Mouse (Mus musculus) heart, postnatal 14 days (tissue): ENCODE data around the gene Bbox1. TPM values are rescaled to one million over a fixed set of nuclear protein-coding genes. Genes with fewer than 3 reads are reported as not detected.

Experiments
- DNase-seq, 2 experiments: peaks; one replicate each; pipeline ENCODE4 v3.0.0; 2021 to 2022
- intact Hi-C: fragments of 180-260 bp; cut with DNase I; formaldehyde crosslinking; loops from one replicate; pipeline ENCODE4 v1.15.1; 2025
- long read RNA-seq, 2 experiments: library from polyadenylated mRNA; stranded (forward); transcript quantifications; one replicate each; pipeline ENCODE4 v2.0.0; 2021
- total RNA-seq, 2 experiments: library from RNA; stranded (reverse); gene quantifications; 2 replicates each; pipeline ENCODE4 v1.2.3; 2021

Gene Bbox1
- under 1 TPM; 0.07 to 0.29 TPM for total RNA-seq
- long read RNA-seq, experiment 1 = 0 reads
- long read RNA-seq, experiment 2 = 0 reads

DNA sequence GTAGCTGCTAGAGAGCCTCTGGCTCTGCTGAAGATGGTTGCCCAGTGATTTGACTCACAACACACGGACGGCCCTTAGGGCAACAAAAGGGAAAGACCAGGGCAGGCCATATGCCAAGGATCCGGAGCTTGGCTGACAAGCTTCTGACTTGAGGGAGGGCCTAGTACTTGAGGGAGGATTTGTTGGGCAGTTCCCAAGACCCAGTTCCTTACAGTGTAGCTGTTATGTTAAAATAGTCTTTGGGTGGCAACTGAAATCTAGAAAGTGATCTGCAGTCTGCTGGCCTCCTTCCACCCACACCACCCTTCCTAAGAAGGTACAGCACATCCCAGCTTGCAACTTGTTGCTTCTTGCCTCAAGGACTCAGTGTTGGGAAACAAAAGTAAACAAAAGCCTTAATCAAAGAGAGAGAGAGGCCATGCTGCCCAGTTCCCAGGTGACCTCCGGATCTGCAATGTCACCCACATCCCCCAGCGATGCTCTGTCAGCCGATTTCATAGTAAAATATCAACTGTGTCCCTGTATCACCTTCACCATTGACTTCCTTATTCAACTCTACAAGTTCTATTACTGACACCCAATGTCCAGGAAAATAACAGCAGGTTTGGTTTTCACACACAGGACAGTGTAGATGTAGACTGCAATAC is at the start of gene Bbox1:
Gene Bbox1 (minus strand): TSS at position 52 of the 647 bp plus-strand sequence.
- intact Hi-C loops = no loop called here
- peak; percentile 14 to 24 for DNase-seq

DNA sequence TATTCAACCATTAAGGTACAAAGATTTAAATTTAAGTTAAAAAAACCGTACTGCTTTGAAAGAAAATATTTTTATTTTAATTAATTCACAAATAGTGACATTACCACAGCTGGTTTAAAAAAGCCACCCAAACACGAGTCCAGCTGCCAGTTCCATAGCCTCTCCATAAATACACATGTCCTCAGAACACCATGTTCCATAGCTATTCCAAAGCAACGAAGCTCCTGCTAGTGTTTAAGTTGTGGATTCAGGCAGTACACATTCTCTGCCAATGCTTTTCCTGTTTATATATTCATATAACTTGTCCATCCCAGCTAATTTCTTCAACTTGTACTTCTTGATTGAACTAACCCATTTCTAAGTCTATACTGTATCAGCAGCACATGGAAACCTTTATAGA is 49.5 kb upstream of the Bbox1 start:
- DNase-seq = no peak
- intact Hi-C loops = loop anchor here (5.0 kb wide), 1 partner anchor 132 kb away; no protein-coding TSS in a partner anchor

DNA sequence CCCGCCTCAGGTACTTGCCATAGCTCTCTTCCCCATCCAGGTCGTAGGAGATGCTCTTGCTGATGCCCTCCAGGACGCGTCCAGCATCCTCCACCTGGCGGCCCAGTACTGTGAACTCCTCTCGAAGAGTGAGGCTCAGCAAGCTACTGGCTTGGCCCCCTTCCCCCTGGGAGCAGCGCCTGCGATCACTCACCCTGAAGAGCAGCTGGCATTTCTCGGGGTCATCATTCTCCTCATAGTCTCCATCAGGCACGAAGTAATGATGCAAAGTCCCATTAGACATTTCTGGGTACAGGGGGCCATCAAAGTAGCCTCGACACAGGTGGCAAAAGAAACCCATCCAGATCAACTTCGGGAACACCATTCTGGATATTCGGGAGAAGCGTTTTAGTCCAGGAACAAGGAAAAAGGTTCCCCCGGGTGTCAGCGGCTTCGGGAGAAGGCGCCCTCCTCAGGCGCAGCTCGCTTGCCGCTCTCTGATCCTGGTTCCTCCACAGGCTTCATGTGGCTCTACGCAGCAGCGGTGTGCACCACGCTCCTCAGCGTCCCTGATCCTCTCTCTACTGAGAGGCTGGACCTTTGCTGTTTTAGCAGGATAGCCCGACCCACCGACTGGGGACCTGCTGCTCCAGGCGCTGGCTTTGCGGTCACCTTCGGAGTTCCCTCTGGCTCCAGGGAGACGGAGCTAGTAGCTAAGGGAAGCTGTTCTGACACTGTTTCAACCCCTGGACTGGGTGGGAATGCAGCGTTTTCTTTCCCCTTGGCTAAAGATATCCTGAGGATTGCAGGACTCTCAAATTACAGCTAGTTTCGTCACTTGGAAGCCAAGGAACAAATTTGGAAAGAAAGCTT is 48.3 kb upstream of the Bbox1 start, which contains the start of gene Fibin:
Gene Fibin (minus strand): TSS at position 752 of the 852 bp plus-strand sequence.
- intact Hi-C loops = loop anchor here (5.0 kb wide), 1 partner anchor 130 kb away; no protein-coding TSS in a partner anchor
- peak; percentile 50 to 56 for DNase-seq

DNA sequence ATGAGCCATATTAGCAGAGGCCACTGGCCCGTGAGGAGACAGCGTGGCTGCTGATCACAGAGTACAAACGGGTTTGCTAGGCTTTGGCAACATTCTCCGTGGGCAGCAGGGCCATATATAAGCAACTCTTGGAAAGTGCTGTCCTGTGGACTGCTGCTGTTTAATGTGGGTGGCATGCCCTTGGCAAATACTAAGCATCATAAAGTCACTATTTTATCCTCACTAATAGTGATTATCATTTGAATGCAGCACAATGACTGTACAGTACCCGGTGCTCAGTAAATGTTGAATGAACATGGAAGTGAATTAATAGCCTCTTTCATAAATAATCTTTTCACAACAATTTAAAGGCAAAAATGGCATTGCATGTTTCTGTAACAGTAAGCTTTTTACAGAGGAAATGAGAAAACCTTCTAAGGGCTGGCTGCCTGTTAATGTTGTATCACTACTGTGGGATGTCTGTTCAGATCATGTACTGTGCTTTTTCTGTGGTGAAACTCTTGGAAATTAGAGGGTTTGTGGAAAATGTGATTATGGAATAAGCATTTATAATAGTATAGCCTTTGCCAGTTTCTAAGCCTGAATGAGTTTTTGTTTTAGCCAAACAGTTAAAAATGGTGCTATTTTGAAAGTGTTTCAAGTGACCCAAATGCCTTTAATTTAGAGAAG is 39.1 kb upstream of the Bbox1 start:
- no peak for DNase-seq
- intact Hi-C loops = no loop called here

DNA sequence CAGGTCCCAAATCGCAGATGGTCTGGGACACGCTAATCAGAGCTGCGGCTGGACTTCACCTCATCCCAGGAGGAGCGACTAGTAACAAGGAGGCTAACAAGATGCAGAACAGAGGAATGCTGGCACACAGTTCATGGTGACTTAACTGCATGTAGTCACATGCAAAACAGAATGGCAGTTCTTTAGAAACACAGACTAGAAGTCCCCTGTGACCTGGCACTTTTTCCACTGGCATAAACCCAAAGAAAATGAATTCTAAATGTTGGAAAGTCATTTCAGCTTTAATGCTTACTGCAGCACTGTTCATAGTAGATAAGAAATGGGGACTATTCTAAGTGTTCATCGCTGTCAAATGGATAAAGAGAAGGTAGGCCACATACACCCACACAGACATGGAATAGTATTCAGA is 37.5 kb upstream of the Bbox1 start:
- DNase-seq = no peak
- intact Hi-C loops = no loop called here

DNA sequence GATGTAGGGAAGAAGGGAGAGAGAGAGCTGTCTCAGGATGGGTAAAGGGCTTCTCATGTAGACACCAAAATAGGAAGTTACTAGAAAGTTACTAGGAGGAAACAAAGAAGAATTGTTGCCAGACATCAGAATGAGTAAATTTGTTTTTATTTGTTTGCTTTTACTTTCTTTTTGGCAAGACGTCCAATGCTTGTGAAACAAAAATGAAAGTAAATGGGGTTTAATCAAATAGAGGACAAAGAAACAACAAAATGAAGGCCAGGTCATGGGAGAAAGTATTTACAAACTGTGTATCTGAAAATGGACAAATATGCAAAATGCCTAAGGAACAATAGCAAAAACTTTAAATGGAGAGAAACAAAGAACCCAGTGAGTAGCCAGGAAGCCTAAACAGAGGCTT is 37.0 kb upstream of the Bbox1 start:
- intact Hi-C loops = no loop called here
- DNase-seq = no peak

DNA sequence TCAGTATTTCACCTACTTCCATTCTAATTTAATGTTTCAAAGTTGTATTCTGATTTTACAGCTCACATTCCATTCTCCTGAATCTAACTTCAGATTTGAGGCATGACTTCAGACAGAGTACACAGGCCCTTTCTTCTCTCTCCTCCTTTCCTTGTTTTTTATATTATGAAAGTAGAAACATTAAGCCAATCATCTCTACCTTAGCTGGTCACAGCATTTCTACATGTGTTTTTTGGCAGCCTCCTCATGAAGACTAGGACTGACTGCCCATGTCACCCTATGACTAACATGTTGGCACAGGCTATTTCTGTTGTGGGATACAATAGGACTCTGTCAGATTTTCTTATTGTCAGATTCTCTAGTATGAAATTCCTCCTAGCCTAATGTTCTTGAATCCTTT is 14.6 kb upstream of the Bbox1 start:
- intact Hi-C loops = no loop called here
- no peak for DNase-seq

DNA sequence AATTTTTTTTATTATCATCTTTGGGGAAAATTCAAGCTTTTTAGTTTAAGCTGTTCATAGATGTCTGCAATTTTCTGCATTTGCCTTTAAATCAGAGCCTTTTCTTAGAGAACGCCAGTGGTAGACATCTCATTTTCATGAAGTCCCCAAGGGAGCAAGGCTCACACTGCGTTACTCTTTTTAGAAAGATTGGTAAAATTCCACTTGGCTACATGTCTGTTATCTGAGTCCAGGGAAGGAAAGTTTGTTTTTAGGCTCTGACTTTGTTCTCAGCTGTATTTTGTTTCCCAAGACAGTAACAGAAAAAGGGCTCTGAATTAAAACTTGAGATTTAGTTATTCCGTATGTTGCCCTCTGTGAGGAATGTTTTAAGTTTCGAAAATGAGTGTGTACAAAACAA is 5.6 kb upstream of the Bbox1 start:
- intact Hi-C loops = no loop called here
- DNase-seq = peak in 1 of 2 experiments; percentile 10

DNA sequence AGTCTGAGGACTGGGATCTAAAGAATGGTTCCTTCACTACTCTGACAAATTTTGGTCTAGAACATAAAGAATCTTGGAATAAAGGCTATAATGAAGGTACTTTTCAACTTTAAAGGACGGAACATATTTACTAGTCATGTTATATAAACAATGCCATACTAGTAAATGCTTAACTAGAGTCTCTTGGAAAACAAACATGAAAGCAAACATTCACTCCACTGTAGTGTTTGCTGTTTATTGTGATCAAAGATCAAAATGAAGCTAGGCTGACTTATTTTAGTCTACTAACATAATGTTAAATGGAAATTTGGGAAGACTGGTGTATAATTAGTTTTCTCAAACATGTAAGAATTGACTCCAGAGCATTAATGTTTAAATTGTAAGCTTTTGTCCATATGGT is 4.9 kb upstream of the Bbox1 start:
- DNase-seq = no peak
- intact Hi-C loops = no loop called here

DNA sequence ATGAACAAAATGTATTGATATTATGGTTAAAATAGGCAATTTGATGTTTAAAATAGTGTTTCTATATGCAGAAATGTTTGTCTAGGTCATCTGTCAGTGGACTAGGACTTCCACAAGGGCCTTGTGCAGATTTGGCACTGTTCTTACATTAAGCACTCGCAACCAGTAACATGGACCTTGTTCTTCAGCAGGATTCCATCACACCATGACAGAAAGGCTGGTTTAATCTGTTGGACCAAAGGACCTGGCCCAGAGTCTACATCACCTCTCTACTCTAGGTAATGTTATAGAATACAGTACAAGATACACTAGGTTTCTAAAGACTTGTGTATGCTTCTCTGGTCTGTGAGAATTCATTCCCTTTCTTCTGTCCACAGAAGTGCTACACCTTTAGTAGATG is 4.4 kb upstream of the Bbox1 start:
- intact Hi-C loops = no loop called here
- DNase-seq = no peak

DNA sequence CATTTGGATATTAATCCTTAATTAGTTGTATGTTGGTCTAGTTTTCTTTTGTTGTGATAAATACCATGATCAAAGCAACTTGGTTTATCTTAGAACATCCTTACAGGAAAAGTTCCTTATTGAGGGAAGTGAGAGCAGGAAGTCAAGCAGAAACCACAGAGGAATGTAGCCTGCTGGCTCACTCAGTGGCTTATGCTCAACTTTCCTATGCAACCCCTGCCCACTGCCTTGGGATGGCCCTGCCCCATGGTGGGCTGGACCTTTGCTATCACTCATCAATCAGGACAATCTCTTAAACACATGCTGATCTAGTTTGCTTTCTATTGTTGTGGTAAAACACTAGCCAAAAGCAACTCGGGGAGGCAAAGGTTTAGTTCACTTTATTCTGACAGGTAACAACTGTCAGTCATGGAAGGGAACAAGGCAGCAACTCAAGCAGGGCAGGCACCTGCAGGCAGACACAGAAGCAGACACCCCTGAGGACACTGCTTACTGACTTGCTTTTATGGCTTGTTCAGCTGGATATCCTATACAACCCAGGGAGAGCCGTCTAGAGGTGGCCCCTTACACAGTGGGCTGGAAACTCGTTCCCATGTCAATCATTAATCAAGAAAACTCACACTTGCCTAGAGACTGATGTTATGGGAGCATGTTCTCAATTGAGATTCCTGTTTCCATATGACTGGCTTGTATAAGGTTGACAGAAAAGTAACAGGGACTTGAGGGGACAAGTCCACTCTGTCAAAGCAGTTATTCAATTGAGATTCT is 1.9 kb upstream of the Bbox1 start:
- intact Hi-C loops = no loop called here

DNA sequence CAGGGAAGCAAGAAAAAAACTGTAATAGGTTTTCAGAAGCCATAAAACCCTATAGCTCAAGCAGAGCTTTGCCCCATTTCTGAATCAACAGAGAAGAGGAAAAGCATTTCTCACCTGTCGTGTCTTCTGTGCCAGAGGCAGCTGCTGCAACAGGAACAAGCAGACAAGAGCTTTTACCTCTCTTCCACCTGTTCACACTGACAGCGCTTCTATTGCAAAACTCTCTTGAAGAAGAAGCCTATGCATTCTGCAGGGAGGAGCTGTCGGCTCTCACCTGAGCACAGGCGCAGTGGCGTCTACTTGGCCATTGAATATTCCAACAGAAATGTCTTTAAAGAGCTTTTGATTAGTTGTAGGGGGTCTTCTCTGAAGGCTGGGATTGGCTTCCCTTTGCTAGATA is 286 bp downstream of the Bbox1 start:
- no peak for DNase-seq
- intact Hi-C loops = no loop called here

More for the DNA sequence above, 1.9 kb upstream of the Bbox1 start:
- no peak for DNase-seq

DNA sequence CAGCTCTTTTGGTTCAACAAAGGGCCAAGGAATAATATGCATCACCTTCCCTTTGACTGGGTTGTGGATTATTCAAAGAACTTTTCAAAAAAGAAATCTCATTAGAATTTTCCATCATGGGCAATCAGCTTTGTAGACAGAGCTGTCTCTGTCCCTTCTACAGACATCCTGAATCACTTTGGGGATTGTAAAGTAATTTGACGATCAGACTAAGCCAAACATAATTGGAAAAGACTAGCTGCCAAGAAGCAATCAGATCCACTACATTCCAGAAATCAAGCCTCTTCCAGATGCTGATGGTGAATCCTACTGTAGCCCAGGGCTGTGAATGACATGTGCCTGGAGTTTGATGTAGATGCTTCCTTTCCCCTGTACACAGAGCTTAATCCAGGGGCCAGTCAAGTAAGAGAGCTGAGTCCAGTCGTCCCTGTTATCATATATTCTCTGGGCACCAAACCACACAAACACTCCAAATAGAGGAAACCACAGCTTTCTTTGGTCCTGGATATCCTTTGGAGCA is 995 bp downstream of the Bbox1 start:
- intact Hi-C loops = no loop called here
- DNase-seq = no peak

DNA sequence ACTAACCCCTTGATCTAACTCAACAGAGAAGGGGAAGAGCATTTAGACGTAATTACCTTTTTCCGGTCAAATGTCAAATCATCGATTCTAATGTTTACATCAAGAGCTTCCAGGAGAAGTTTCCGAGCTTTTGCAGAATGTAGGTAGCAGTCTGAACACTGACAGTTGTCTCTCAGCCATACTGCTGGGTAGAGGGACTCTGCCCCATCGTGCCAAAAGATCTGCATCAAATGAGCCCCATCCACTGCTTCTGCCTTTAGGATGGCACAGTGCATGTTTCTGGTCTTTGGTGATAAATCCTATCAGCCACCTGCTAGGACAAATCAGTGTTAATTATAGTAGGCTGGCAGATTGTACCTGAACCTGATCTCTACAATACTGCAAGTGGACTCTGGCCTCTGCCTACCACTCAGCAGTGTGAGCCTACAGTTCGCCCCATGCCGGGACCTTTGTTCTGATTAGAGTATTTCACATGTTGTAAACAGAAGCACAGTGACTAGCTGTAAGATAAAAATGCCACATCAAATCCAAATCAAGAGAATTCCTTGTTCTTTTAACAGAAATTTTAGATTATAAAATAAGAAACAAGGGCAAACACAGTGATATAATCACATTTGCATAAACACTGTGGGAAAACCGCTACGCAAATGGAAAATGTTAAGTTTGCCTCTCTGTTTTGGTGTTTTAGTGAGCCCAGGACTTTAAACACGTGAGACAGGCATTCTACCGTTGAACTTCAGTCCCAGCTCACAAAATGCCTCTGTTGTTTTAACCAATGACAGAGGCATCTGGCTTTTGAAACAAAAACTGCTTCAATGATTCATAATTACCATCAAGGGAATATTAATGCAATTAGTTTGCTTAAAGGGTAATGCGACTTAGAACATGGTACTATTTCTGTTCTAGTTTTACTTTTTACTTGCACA is 8.7 kb downstream of the Bbox1 start:
- intact Hi-C loops = no loop called here

DNA sequence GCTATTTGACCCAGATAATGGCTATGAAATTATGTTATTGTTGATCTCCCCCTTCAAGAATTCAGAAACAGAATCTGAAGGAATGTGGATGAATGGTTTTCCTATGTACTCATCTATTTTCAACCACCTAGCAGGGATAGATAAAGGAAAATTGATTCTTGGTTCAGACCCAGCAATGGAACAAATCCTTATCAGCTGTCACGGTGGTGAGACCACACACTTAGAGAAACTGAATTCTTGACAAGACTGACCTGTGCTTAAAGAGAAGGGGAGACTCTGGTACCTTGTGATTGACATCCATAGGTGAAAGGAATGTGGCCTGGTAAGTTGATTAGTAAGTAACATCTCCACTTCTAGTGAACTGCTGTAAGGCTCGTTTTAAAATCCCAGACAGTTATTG is 12.1 kb downstream of the Bbox1 start:
- intact Hi-C loops = no loop called here
- no peak for DNase-seq

More for the DNA sequence above, 8.7 kb downstream of the Bbox1 start:
- no peak for DNase-seq

DNA sequence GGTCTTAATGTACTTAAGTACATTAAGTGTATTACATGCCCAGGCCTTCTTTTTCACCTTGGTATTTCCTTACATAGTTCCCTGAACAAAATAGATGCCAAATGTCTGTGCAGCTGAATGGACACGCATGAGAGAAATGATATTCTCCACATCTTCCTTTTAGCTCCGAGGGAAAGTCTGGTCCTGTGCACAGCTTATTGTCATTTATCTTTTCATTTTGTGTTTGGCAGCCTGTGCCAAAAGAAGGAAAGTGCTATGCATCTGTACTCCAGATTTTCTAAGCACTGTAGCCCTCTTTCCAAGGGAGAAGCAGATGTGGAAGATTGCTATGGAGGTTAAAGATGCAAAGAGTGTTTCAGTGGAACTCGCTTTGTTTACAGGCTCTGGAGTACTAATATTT is 13.0 kb downstream of the Bbox1 start:
- no peak for DNase-seq
- intact Hi-C loops = no loop called here

DNA sequence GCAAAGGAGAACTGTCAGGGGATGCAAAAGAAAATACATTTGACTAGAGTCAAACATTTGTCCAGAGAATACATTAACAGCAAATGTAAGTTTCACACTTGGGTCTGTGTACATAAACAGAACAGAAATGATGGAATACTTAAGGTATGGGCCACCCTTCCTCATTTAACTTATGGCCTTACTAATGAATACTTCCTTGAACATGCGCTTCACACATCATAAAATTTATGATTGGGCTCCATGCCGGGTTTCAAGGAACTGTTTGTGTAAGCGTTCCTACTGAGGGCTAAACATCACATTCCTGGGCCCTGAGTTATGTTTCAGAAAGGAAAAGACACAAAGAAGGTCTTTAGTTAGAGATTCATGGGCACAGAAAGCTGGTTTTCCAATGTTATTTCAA is 19.4 kb downstream of the Bbox1 start:
- intact Hi-C loops = no loop called here

DNA sequence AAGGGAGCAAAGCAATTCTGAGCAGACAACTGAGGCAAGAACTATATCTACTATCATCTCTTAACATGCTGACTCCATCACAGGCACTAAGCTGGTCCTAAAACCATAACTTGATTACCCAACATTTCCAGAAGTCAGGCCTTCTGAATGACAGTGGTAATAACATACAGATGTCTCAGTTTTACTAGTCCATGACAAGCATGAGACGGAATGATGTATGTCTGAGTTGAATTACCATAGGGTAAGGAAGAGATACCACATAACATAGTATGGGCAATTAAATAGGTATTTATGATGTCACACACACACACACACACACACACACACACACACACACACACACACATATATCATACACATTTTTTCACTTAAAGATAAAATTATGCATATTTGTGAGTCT is 26.4 kb downstream of the Bbox1 start:
- intact Hi-C loops = no loop called here
- no peak for DNase-seq

More for the DNA sequence above, 19.4 kb downstream of the Bbox1 start:
- no peak for DNase-seq
